Mouse (Mus musculus) adrenal gland, postnatal 36 days (tissue): ENCODE data around the gene Cdc45. TPM values are rescaled to one million over a fixed set of nuclear protein-coding genes. Genes with fewer than 3 reads are reported as not detected.
"Not testable (repeated sequence)": the region's sequence is repeated elsewhere in the genome, so short reads cannot be mapped to it uniquely, and the experiment has no call there.

ENCODE experiments used
- DNase-seq, 2 experiments: peaks; one replicate each; pipeline ENCODE4 v3.0.0; 2021; ENCODE audit warnings: mixed read lengths in 1 of 2
- long read RNA-seq, 2 experiments: library from polyadenylated mRNA; stranded (forward); transcript quantifications; one replicate each; pipeline ENCODE4 v2.0.0; 2021; ENCODE audit warnings: borderline sequencing depth in 2 of 2
- total RNA-seq, 2 experiments: library from RNA; stranded (reverse); gene quantifications; 2 replicates each; pipeline ENCODE4 v1.2.3; 2021

Cdc45 gene
- 10 to 100 TPM in 1 of 2 experiments, 1 to 10 TPM in 1; 7.0 to 11.3 TPM for total RNA-seq
- long read RNA-seq, experiment 1, partial matches to known transcripts = 7 of 17 reads
- long read RNA-seq, experiment 1, other reads (novel, unspliced or antisense) = 9 of 17 reads
- long read RNA-seq, experiment 2, partial matches to known transcripts = 4 of 5 reads
- long read RNA-seq, experiment 2, other reads (novel, unspliced or antisense) = 0 of 5 reads

GRCm38 (mm10) chr16:18811468-18812384 is at the start of gene Cdc45, which contains the start of gene Ufd1:
Gene Cdc45 (minus strand): TSS chr16:18811987.
Gene Ufd1 (plus strand): TSS chr16:18811779.
- DNase-seq = peak; percentile 91 to 93

DNA sequence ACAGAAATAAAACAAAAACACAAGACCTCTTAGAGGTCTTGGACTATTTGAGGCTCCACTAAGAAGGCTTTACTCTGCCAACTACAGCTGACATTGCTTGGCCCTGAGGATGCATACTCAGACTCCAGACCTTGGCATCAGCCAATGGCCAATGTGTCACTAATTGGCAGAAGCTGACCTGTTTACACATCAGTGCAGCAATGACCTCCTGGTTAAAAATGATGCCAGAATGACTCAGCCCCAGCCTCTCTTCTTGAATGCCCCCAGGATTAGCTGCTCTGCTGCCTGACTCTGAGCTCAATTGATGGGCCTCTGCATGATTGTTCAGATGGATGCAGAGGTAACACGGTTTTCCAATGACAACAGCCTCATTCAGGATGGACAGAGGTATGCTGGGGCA is 48.4 kb upstream of the Cdc45 start:
- DNase-seq = peak; percentile 77 to 80

DNA sequence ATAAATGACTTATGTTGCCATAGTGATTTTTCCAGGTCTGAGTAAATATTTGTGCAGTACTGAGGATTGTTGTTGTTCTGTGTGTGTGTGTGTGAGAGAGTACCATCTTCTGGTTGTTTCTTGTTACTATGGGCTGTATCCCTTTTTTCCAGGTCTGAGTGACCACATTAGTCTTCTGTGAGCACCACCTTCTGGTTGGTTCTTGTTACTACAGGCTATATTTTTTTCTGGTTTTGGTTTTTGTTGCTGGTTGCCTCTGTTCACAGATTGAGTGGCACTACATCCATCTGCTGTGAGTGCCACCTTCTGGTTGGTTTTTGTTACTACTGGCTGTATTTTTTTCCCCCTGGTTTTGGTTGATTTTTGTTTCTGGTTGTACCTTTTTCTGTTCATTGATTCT is 46.8 kb upstream of the Cdc45 start:
- DNase-seq = peak in 1 of 2 experiments; percentile 38

- not testable (repeated sequence) for DNase-seq
Measured at GRCm38 (mm10) chr16:18849521-18850190, 37.9 kb upstream of the Cdc45 start.

DNA sequence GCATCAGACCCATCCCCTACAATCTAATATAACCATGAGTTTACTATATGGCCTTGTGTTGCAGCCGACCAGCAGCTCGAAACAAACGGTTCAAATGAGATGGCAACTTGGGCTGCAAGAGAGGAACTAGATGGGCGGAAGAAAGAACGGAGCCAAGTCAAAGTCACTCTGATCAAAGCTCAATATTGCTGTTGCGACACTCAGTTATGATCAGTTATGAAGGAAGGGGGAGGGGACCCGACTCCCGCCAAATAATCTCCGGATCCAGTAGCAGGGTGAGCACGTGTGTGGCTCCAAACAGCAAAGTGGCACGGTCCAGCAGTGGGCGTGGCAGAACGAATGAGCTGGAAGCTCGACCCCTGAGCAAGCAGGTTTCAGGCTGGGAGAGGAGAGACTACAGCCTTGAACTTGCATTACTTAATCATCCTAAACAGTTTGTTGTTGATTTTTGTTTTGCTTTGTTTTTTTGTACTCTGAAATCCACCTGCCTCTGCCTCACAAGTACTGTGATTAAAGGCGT is 34.6 kb upstream of the Cdc45 start:
- no peak for DNase-seq

DNA sequence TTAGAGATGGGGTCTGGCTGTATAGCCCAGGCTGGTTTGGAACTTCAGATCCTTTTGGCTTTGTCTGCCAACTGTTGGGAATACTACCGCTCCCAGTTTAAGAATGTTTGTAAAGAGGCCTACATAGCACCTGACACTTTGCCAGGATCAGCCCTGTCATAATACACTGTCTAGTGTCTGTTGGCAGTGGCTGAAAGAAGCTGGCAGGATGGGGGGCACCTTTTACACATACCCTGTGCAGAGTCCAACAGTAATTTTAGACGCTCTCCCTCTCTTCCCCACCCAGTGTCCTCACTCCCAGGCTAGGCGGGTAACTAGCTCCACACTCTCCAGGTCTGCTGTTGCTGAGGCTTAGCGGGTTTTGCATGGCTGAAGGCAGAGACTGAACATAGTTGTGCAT is 26.6 kb upstream of the Cdc45 start:
- DNase-seq = no peak

GRCm38 (mm10) chr16:18836468-18837208 is 24.9 kb upstream of the Cdc45 start, which contains the start of the genes 2510002D24Rik and Gm28539:
Gene 2510002D24Rik (plus strand): TSS chr16:18836578.
Gene Gm28539 (plus strand): TSS chr16:18836584.
- peak; percentile 95 for DNase-seq

- DNase-seq = no peak
Measured at GRCm38 (mm10) chr16:18836073-18836467, 24.3 kb upstream of the Cdc45 start.

DNA sequence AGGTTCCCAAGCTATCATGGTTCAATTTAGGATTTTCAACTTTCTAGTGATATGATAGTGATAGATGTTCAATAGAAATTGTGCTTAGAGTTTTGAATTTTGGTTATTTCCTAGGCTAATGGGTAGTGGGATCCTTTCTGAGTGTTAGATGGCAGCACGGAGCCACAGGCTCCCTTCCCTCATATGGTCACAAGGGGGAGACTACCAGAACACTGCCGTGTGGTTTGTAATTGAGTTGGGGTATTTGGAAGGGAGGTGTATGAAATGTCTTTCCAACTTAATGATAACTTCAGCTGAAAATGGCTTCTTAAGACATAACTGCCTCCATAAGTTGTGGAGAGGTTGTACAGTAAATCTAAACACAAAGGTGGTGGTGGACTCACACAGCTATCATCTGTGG is 21.7 kb upstream of the Cdc45 start:
- DNase-seq = no peak

GRCm38 (mm10) chr16:18829102-18829501 is 17.3 kb upstream of the Cdc45 start:
- DNase-seq = no peak

GRCm38 (mm10) chr16:18828630-18829029 is 16.8 kb upstream of the Cdc45 start:
- DNase-seq = no peak

- no peak for DNase-seq
Measured at GRCm38 (mm10) chr16:18822925-18823324, 11.1 kb upstream of the Cdc45 start.

- DNase-seq = no peak
Measured at GRCm38 (mm10) chr16:18822356-18822755, 10.6 kb upstream of the Cdc45 start.

DNA sequence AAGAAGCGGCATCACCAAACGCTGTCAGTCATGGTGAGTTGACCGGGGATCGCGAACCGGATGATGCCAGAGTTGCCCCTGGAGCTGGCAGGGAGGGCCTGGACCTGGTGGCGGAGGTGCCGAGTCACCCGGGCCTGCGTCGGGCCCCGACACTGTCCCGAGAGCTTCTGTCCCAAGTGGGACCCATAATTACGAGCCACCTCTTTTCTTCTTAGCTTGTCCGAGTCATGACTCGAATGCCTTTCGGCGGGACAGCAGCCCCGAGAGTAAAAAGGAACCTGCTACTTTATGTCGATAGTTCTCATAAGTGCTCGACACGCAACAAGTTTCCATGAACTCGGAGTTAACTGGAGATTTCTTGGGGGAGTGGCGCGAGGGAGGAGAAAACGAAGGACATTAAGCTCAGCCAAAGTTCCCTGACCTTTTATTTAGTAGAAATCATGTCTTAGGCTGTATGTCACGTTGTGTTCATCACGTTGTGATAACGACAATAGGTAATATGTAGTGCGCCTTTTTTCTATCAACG is 661 bp upstream of the Cdc45 start:
- DNase-seq = peak in 1 of 2 experiments; percentile 56

DNA sequence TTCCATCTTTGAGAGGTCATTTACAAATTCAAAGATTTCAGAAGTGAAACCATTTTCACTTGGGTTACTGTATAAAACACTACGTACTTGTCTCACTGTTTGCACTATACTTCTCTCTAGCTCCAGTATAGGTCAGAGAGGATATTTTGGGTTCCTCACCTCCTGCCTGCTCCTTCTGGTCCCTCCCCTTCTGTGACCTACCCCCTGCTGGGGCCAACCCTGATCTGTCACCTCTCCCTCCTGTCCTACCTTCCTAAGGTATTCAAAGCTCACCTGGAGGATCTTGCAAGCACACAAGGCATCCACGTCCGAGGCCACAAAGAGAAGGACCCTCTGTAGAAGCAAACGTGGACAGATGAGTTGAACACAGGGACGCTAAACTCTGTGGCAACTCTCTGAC is 755 bp downstream of the Cdc45 start:
- no peak for DNase-seq

- peak; percentile 26 to 43 for DNase-seq
Measured at GRCm38 (mm10) chr16:18809001-18809400, 2.8 kb downstream of the Cdc45 start.

- DNase-seq = peak; percentile 61 to 65
Measured at GRCm38 (mm10) chr16:18805746-18806145, 6.0 kb downstream of the Cdc45 start.

GRCm38 (mm10) chr16:18798841-18799240 is 12.9 kb downstream of the Cdc45 start:
- peak; percentile 65 to 74 for DNase-seq

- peak; percentile 24 to 26 for DNase-seq
Measured at GRCm38 (mm10) chr16:18798151-18798550, 13.6 kb downstream of the Cdc45 start.

GRCm38 (mm10) chr16:18796645-18797044 is 15.1 kb downstream of the Cdc45 start:
- DNase-seq = no peak

GRCm38 (mm10) chr16:18795223-18795899 is 16.4 kb downstream of the Cdc45 start:
- DNase-seq = no peak
